In genomic region chr7:49754767-49755166, GRCm38 (mm10) we compare ENCODE assay signal across 9 mouse cellular contexts. TPM values are rescaled to one million over a fixed set of nuclear protein-coding genes. Genes with fewer than 3 reads are reported as not detected.
DNase-seq lines count a peak whose midpoint lies in the region; ATAC-seq and TF ChIP-seq lines count a peak whose summit lies in the region.
"Had no signal": no experiment of that assay in that cellular context is flagged by ENCODE, and none has a peak within 500 bp of the region (broad histone marks: within the 10 kb centered on the region; RNA-seq: fewer than 3 reads in every experiment).

No protein-coding gene starts in this region.

- no peak overlapping the region for H3K27ac ChIP-seq in liver, postnatal 0 days (ENCODE audit: low read depth)
- H3K27ac ChIP-seq: heart, embryonic 15.5 days had no signal

- peak; percentile 90 for TF ChIP-seq CTCF in liver, postnatal 0 days (IDR thresholded peaks at IDR 0.05; ENCODE audit: low read depth)

- ATAC-seq in liver, postnatal 0 days: no peak

- 3% methylated on average over 9 of the region's 9 CpGs for WGBS in liver, postnatal 0 days (ENCODE audit: insufficient replicate concordance)

- H3K9me3 ChIP-seq in liver, postnatal 0 days (ENCODE audit: low read length): no peaks in the 10 kb centered on the region
- H3K9me3 ChIP-seq: heart, embryonic 15.5 days had no signal

- H3K27me3 ChIP-seq in liver, postnatal 0 days (ENCODE audit: insufficient read depth, low read length): 0 out of 2 replicates have a peak, but pooled peaks cover 4% of the 10 kb centered on the region

- H3K4me3 ChIP-seq in liver, postnatal 0 days (ENCODE audit: low read depth, low read length): no peak overlapping the region
- H3K4me3 ChIP-seq: heart, embryonic 15.5 days had no signal

- peaks cover 17% of the 10 kb centered on the region for H3K4me1 ChIP-seq in liver, postnatal 0 days (ENCODE audit: insufficient read depth)

- no peak for TF ChIP-seq EP300 in liver, postnatal 0 days (IDR thresholded peaks at IDR 0.05; ENCODE audit: low read depth)

- peak; percentile 53 to 58 for DNase-seq in adrenal gland, adult 18-20 months (ENCODE audit: low spot score in 2 of 2)
- no peak for DNase-seq in adrenal gland, adult 8-10 months
- DNase-seq in ovary, postnatal 14 days (ENCODE audit: low spot score): peak; percentile 48
- no peak for DNase-seq in ovary, postnatal 10 days (ENCODE audit: low spot score)
- DNase-seq in cerebellum, postnatal 4 days (ENCODE audit: low spot score in 2 of 2): peak; percentile 43 to 54
- DNase-seq in heart, postnatal 4 days: peak; percentile 71
- peak; percentile 64 for DNase-seq in liver, postnatal 0 days
- DNase-seq in right cerebral cortex, postnatal 14 days: peak; percentile 42

- no peak overlapping the region for H3K9ac ChIP-seq in liver, postnatal 0 days (replicated peaks)
- H3K9ac ChIP-seq: heart, embryonic 15.5 days had no signal

- no peaks in the 10 kb centered on the region for H3K36me3 ChIP-seq in liver, postnatal 0 days (replicated peaks; ENCODE audit: insufficient read depth, low read length)
- H3K36me3 ChIP-seq: heart, embryonic 15.5 days had no signal

- no peak overlapping the region for H3K4me2 ChIP-seq in liver, postnatal 0 days (ENCODE audit: low read depth, low read length)
- H3K4me2 ChIP-seq: heart, embryonic 15.5 days had no signal

RNA-seq across cellular contexts. Expression of gene Htatip2, which starts 4.1 kb away (rescaled TPM):
- 10 to 100 TPM; 32.6 to 34.4 TPM for total RNA-seq in adrenal gland, adult 18-20 months (2021)
- 10 to 100 TPM; 47.5 to 55.6 (median 50.7) TPM for total RNA-seq in adrenal gland, adult 8-10 months (2022)
- 1 to 10 TPM; 5.5 to 6.1 TPM for total RNA-seq in heart, postnatal 4 days (2021)
- polyA plus RNA-seq in liver, postnatal 0 days (2015; fragmentation: Nextera tagmentation; extraction: Ambion mirVana): 56.7 and 65.5 TPM in 2 replicates

RNA-seq across cellular contexts. Expression of gene Prmt3, which starts 23.4 kb away (rescaled TPM):
- total RNA-seq in adrenal gland, adult 18-20 months (2021): 10 to 100 TPM; 33.0 to 38.6 TPM
- 10 to 100 TPM; 35.2 to 53.3 (median 42.3) TPM for total RNA-seq in adrenal gland, adult 8-10 months (2022)
- total RNA-seq in heart, postnatal 4 days (2021): 10 to 100 TPM; 21.9 to 22.2 TPM
- 14.6 and 16.2 TPM in 2 replicates for polyA plus RNA-seq in liver, postnatal 0 days (2015; fragmentation: Nextera tagmentation; extraction: Ambion mirVana)

Comparison
In these comparisons a context has a peak if more than half of its experiments do, and no peak if none do; other contexts are left out.
1. DNase-seq: peak in adrenal gland, adult 18-20 months (2 of 2), ovary, postnatal 14 days (single experiment), cerebellum, postnatal 4 days (2 of 2), heart, postnatal 4 days (single experiment), liver, postnatal 0 days (single experiment) and right cerebral cortex, postnatal 14 days (single experiment); none in adrenal gland, adult 8-10 months (single experiment) and ovary, postnatal 10 days (single experiment).
2. RNA of gene Htatip2, which starts 4.1 kb away (total RNA-seq): 47.5 to 55.6 TPM in adrenal gland, adult 8-10 months and 32.6 to 34.4 TPM in adrenal gland, adult 18-20 months; 5.5 to 6.1 TPM in heart, postnatal 4 days; every median in the first group is over 4 times any median in the second.